Mouse (Mus musculus) myocyte (in vitro differentiated cells): Measurements from ENCODE around the gene B4galt1.

Experiments
- E2F4 ChIP-seq: IDR thresholded peaks from one replicate; pipeline ENCODE4 v1.6.1; 2011; ENCODE audit warnings: mild to moderate bottlenecking, control low read depth, moderate library complexity; ENCODE audit not compliant: insufficient read depth
- MAX ChIP-seq: IDR thresholded peaks from one replicate; pipeline ENCODE4 v1.6.1; 2011; ENCODE audit warnings: low read depth, mild to moderate bottlenecking, control low read depth
- MYOD1 ChIP-seq, 3 experiments: IDR thresholded peaks; one replicate each; pipeline ENCODE4 v1.6.1; 2011; ENCODE audit warnings: control low read depth in 2 of 3, low read depth in 2 of 3, mild to moderate bottlenecking in 2 of 3, moderate library complexity in 1 of 3; ENCODE audit not compliant: insufficient read length in 2 of 3, control insufficient read depth in 1 of 3
- MYOG ChIP-seq, 3 experiments: IDR thresholded peaks; one replicate each; pipeline ENCODE4 v1.6.1; 2011; ENCODE audit warnings: control low read depth in 2 of 3, low read depth in 2 of 3, mild to moderate bottlenecking in 2 of 3; ENCODE audit not compliant: insufficient read length in 2 of 3, control insufficient read depth in 1 of 3, insufficient read depth in 1 of 3
- POLR2A ChIP-seq: IDR thresholded peaks from one replicate; pipeline ENCODE4 v1.6.1; 2011; ENCODE audit warnings: low read depth, mild to moderate bottlenecking, control low read depth, moderate library complexity; ENCODE audit not compliant: insufficient read length
- SRF ChIP-seq: IDR thresholded peaks from one replicate; pipeline ENCODE4 v1.6.1; 2011; ENCODE audit warnings: low read depth; ENCODE audit not compliant: control insufficient read depth, insufficient read length
- USF1 ChIP-seq: IDR thresholded peaks from one replicate; pipeline ENCODE4 v1.6.1; 2011; ENCODE audit warnings: low read depth, mild to moderate bottlenecking, control low read depth, moderate library complexity

- peak; percentile 24 for TF ChIP-seq POLR2A
- no peak for TF ChIP-seq MAX
- peak; percentile 35 to 76 (median 35) for TF ChIP-seq MYOG (IDR thresholded peaks at IDR 0.05; ENCODE audit: control insufficient read depth in 1 of 3, insufficient read depth in 1 of 3, insufficient read length in 2 of 3, low read depth in 2 of 3)
- peak; percentile 21 for TF ChIP-seq SRF
- no peak for TF ChIP-seq E2F4
- no peak for TF ChIP-seq USF1
- peak in 2 of 3 experiments; percentile 89 to 90 for TF ChIP-seq MYOD1 (IDR thresholded peaks at IDR 0.05; ENCODE audit: control insufficient read depth in 1 of 3, insufficient read length in 2 of 3, low read depth in 2 of 3)
Observed at GRCm38 (mm10) chr4:40844251-40844721, 9.5 kb downstream of the B4galt1 start.
